Mouse (Mus musculus) ES-E14 (cell line): Measurements from ENCODE around the gene Pnliprp2. TPM values are rescaled to one million over a fixed set of nuclear protein-coding genes. Genes with fewer than 3 reads are reported as not detected.

Source experiments
- DNase-seq: peaks from one replicate; pipeline ENCODE4 v3.0.0-alpha.2; 2013; ENCODE audit warnings: low read depth, low spot score
- H3K27ac ChIP-seq: 2 replicates; pipeline ENCODE4 v1.5.1; 2012; ENCODE audit warnings: low read depth, mild to moderate bottlenecking, low read length, moderate library complexity, mixed read lengths; ENCODE audit not compliant: poor library complexity, insufficient read depth, severe bottlenecking
- H3K36me3 ChIP-seq: 2 replicates; pipeline ENCODE4 v1.6.1; 2012; ENCODE audit warnings: mild to moderate bottlenecking, low read length, moderate library complexity, mixed read lengths; ENCODE audit not compliant: control insufficient read depth, poor library complexity, insufficient read depth, severe bottlenecking
- H3K4me1 ChIP-seq, 2 experiments: fragments of 150-350 bp in 1 of 2; sonication (generic) in 1 of 2; 2 replicates each; pipeline ENCODE4 v1.6.1; 2012; ENCODE audit warnings: low read length in 2 of 2, mild to moderate bottlenecking in 1 of 2, mixed read lengths in 1 of 2; ENCODE audit not compliant: control insufficient read depth in 2 of 2, insufficient read depth in 2 of 2, poor library complexity in 1 of 2
- H3K4me3 ChIP-seq, 2 experiments: fragments of 150-350 bp in 1 of 2; sonication (generic) in 1 of 2; 2 replicates each; pipeline ENCODE4 v1.5.1; 2012; ENCODE audit warnings: low read length in 2 of 2, low read depth in 1 of 2, mild to moderate bottlenecking in 1 of 2, mixed read lengths in 1 of 2; ENCODE audit not compliant: insufficient read depth in 1 of 2, poor library complexity in 1 of 2, severe bottlenecking in 1 of 2
- H3K9ac ChIP-seq: 2 replicates; pipeline ENCODE4 v1.6.1; 2012; ENCODE audit warnings: low read depth, mild to moderate bottlenecking, low read length, mixed read lengths; ENCODE audit not compliant: poor library complexity, insufficient read depth, severe bottlenecking
- H3K9me3 ChIP-seq: fragments of 150-350 bp; sonication (generic); 2 replicates; pipeline ENCODE4 v1.6.1; 2012; ENCODE audit warnings: low read depth, mild to moderate bottlenecking, low read length; ENCODE audit not compliant: control insufficient read depth, insufficient read depth
- CHD2 ChIP-seq: IDR thresholded peaks from 2 replicates; pipeline ENCODE4 v1.6.1; 2014; ENCODE audit warnings: mild to moderate bottlenecking, low read depth, low read length, inconsistent platforms
- HCFC1 ChIP-seq: IDR thresholded peaks from 2 replicates; pipeline ENCODE4 v1.6.1; 2012; ENCODE audit warnings: low read length, inconsistent platforms, borderline replicate concordance; ENCODE audit not compliant: insufficient read depth
- MAFK ChIP-seq: IDR thresholded peaks from 2 replicates; pipeline ENCODE4 v1.6.1; 2014; ENCODE audit warnings: mild to moderate bottlenecking, low read depth, low read length, inconsistent platforms; ENCODE audit not compliant: insufficient read depth
- ZC3H11A ChIP-seq: IDR thresholded peaks from 2 replicates; pipeline ENCODE4 v1.6.1; 2012; ENCODE audit warnings: low read depth, mild to moderate bottlenecking, inconsistent platforms, low read length, borderline replicate concordance
- ZNF384 ChIP-seq: IDR thresholded peaks from 2 replicates; pipeline ENCODE4 v1.6.1; 2012; ENCODE audit warnings: low read depth, low read length, inconsistent platforms
- in situ Hi-C, 2 experiments: fragments of 600-800 bp; cut with MboI; formaldehyde crosslinking; loops; one replicate each; pipeline ENCODE4 v1.15.1; 2025; ENCODE audit warnings: low sequenced_read_pairs in 2 of 2, inconsistent platforms in 1 of 2; ENCODE audit not compliant: unreplicated experiment in 2 of 2
- total RNA-seq: library from RNA; depleted of rRNA; stranded (reverse); fragments of 300-350 nt; gene quantifications from 2 replicates; pipeline ENCODE4 v1.2.3, GENCODE M21; 2012

The Pnliprp2 gene
- total RNA-seq, 1 experiment: 0.40 TPM

DNA sequence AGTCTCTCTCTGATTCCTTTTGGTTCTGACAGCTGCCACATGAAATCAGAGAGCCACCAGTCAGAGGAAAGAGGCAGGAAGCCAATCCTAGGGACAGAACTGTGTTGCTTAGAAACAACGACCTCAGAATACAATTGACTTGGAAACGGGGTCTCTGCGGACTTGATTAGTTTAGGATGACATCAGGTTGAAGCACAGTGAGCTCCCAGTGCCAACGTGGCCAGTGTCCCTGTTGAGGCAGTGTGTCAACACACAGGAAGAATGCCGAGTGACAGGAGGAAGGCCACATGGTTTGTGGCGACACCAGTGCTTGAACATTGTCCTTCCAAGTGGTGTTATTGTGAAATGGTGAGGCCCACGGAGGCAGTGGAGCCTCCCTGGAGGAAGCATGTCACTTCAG, 24.4 kb downstream of the Pnliprp2 start:
- Histone ChIP-seq H3K27ac (no peak overlapping the region), H3K4me1 (no peaks in the 10 kb centered on the region), H3K4me3 (no peak overlapping the region), H3K9ac (no peak overlapping the region), H3K36me3 (no peaks in the 10 kb centered on the region), H3K9me3 (no peaks in the 10 kb centered on the region)
- TF ChIP-seq ZNF384 (no peak), CHD2 (no peak), HCFC1 (no peak), ZC3H11A (no peak), MAFK (no peak)
- in situ Hi-C loops: no loop called here
- no peak for DNase-seq

DNA sequence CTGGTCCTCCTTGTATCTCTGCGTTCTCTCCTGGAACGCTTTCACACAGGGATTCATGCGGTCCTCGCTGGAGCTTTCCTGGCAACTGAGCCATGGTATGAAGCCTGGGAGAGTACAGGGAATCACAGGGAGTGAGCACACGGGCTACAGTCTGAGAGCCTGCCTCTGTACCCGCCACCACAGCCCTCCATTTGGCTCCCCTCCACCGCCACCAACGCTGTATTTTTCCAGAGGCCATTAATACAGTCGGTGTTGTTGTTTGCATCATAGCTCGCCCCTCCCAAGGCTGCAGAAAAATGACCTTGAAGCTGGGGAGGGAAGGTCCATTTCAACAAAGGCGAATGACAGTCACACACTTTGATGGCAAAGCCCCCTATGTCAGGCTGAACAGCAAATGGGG, 29.7 kb downstream of the Pnliprp2 start:
- H3K27ac ChIP-seq: no peak overlapping the region
- TF ChIP-seq ZNF384: no peak
- TF ChIP-seq HCFC1: no peak
- no peak for TF ChIP-seq CHD2
- TF ChIP-seq ZC3H11A: no peak
- TF ChIP-seq MAFK: no peak
- H3K4me3 ChIP-seq: no peak overlapping the region
- no peak for DNase-seq
- H3K9me3 ChIP-seq: no peaks in the 10 kb centered on the region
- peaks cover 0 to 3% of the 10 kb centered on the region in 2 experiments; a peak in 1 of 4 replicates for H3K4me1 ChIP-seq
- no peaks in the 10 kb centered on the region for H3K36me3 ChIP-seq
- in situ Hi-C loops: no loop called here
- H3K9ac ChIP-seq: no peak overlapping the region

DNA sequence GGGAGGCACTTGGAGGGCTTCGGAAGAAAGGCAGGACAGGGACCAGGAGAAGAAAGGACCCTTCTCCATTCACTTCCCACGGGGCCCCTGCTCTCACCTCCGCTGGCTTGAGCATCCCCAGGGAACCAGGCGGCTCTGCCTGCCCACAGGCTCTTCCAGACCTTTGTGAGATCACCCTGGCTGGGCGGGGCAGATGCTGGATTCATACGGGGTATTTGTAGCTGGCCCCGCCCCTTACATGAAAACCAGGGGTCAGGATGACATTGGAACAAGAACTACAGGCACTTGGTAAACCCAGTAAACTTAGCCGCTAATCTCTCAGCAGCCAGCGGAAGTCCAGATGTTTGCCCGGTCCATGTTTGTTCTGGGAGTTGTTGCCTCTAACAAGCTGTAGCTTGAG, 34.8 kb downstream of the Pnliprp2 start, which contains the start of gene 1700019N19Rik:
TSS of gene 1700019N19Rik (minus strand) at position 178 of the 400 bp plus-strand sequence.
- Histone ChIP-seq H3K36me3 (no peaks in the 10 kb centered on the region), H3K27ac (no peak within 1 kb of the TSS), H3K4me3 (peak within 1 kb of the TSS; percentile 2 to 3; a peak in 2 of 4 replicates), H3K9ac (no peak within 1 kb of the TSS), H3K4me1 (peaks cover 0 to 5% of the 10 kb centered on the region in 2 experiments; a peak in 2 of 4 replicates), H3K9me3 (no peaks in the 10 kb centered on the region)
- in situ Hi-C loops: no loop called here
- no peak for TF ChIP-seq MAFK
- TF ChIP-seq HCFC1: no peak
- TF ChIP-seq ZNF384: no peak
- no peak for TF ChIP-seq CHD2
- no peak for TF ChIP-seq ZC3H11A
- peak; percentile 35 for DNase-seq

DNA sequence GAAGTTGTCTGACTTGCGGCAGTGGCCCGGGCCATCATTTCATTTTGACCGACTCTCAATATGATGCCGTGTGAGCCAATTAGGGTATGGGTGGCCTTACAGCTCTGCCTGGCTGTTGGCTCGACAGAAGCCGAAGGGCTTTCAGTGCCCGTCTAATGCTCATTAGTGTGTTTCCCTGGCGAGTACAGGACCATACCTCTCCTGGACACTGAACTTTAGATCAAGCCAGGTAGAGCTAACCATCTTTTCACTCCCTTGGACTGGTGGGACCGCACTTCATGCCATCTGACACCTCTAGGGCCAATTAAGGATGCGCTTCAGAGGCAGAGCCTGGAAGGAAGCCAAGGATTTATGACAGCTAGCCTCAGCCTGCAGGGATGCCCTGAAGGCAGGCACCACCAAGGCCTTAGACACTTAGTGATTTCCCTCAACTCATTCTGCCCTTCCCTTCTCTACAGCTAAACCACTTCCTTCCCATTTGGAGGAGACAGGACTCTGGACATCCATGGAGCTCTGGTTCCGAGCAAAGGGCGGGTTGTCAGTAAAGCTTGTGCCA, 35.7 kb downstream of the Pnliprp2 start:
- H3K9ac ChIP-seq: no peak overlapping the region
- H3K9me3 ChIP-seq: no peaks in the 10 kb centered on the region
- H3K27ac ChIP-seq: no peak overlapping the region
- H3K36me3 ChIP-seq: no peaks in the 10 kb centered on the region
- DNase-seq: no peak
- TF ChIP-seq ZC3H11A (no peak), HCFC1 (no peak), ZNF384 (no peak), MAFK (no peak), CHD2 (no peak)
- no peak overlapping the region for H3K4me3 ChIP-seq
- H3K4me1 ChIP-seq: peaks cover 0 to 7% of the 10 kb centered on the region in 2 experiments; a peak in 2 of 4 replicates
- in situ Hi-C loops: no loop called here

DNA sequence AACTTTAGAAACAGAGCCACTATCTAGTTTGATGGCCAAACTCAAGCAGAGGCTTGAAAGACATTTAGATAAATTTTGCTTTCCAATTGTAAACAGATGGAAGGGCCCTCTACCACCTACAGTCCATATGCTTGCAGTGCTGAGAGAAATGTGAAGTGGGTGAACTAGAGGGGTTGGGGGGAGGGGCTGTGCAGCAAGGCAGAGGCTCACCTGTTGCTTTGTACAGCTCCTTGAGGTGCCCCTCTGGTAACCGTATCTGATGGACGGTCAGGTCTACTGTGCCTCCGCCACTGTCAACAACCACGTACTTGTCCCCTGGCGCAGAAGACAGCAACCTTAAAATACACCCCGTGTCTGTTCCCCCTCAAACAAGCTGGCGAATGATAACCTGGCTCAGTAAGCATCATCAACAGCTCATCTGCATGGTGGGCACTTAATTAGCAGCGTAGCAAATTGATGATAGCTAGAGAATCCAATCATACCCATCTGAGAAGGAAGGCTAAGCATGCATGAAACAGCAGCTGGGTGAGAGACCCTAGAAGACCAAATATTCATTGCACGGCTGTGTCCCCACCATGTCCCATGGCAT, 45.8 kb downstream of the Pnliprp2 start:
- in situ Hi-C loops: no loop called here
- no peak overlapping the region for H3K27ac ChIP-seq
- H3K9ac ChIP-seq: no peak overlapping the region
- H3K4me3 ChIP-seq: no peak overlapping the region
- no peaks in the 10 kb centered on the region for H3K9me3 ChIP-seq
- DNase-seq: no peak
- no peak for TF ChIP-seq ZNF384
- no peak for TF ChIP-seq HCFC1
- no peak for TF ChIP-seq ZC3H11A
- no peak for TF ChIP-seq CHD2
- no peak for TF ChIP-seq MAFK
- no peaks in the 10 kb centered on the region for H3K4me1 ChIP-seq
- H3K36me3 ChIP-seq: no peaks in the 10 kb centered on the region
